Comparison of ENCODE assay signal across 8 mouse cellular contexts in genomic region chr13:21940213-21940612, GRCm38 (mm10). TPM values are rescaled to one million over a fixed set of nuclear protein-coding genes. Genes with fewer than 3 reads are reported as not detected.
DNase-seq lines count a peak whose midpoint lies in the region; ATAC-seq and TF ChIP-seq lines count a peak whose summit lies in the region.

No protein-coding gene starts in this region.

- ATAC-seq in Patski: peak; percentile 52
- peak; percentile 74 for ATAC-seq in hindbrain, embryonic 13.5 days (ENCODE audit: low FRiP score)

- in situ Hi-C loops in Patski (cut with MboI; ENCODE audit: low pct_unique_long_range_greater_than_20kb): loop anchor here (5.0 to 10.0 kb wide), 3 partner anchors 765 to 1577 kb away; partner anchors contain the start of gene Trim27

- POLR2A ChIA-PET in Patski (lab: Charles Lee): no interaction called here

- peak overlapping the region; percentile 47 for H3K4me2 ChIP-seq in hindbrain, embryonic 13.5 days

- CTCF ChIA-PET in Patski (lab: Charles Lee): interaction anchor here (0.8 to 1.6 kb wide), 4 partner anchors 10 to 88 kb away, joined by 3 to 4 read pairs (median 3); no protein-coding TSS in a partner anchor

- no peaks in the 10 kb centered on the region for H3K9me3 ChIP-seq in hindbrain, embryonic 13.5 days

- no peaks in the 10 kb centered on the region for H3K36me3 ChIP-seq in hindbrain, embryonic 13.5 days

- peak; percentile 82 for DNase-seq in Patski (ENCODE audit: low read depth, low spot score)
- peak; percentile 87 to 89 for DNase-seq in cerebellum, postnatal 14 days
- peak; percentile 76 to 93 for DNase-seq in frontal cortex, postnatal 14 days (ENCODE audit: low spot score in 2 of 2)
- peak; percentile 90 to 95 for DNase-seq in layer of hippocampus, postnatal 14 days (ENCODE audit: low spot score in 2 of 2)
- DNase-seq in lung, postnatal 10 days: peak; percentile 92
- DNase-seq in ovary, postnatal 14 days (ENCODE audit: low spot score): peak; percentile 89
- peak; percentile 84 to 90 for DNase-seq in thymus, postnatal 10 days (ENCODE audit: low spot score in 2 of 2)

- peak overlapping the region; percentile 49; the same call in 1 of the 2 replicates for H3K9ac ChIP-seq in hindbrain, embryonic 13.5 days

- WGBS in hindbrain, embryonic 13.5 days: under 1% methylated on average over 19 of the region's 19 CpGs

- H3K4me1 ChIP-seq in hindbrain, embryonic 13.5 days (replicated peaks): 0 out of 2 replicates have a peak, but pooled peaks cover 2% of the 10 kb centered on the region

- no peak for TF ChIP-seq CTCF in Patski (IDR thresholded peaks at IDR 0.05)

- H3K27me3 ChIP-seq in Patski: no peaks in the 10 kb centered on the region
- peaks cover 27% of the 10 kb centered on the region for H3K27me3 ChIP-seq in hindbrain, embryonic 13.5 days

- no peak overlapping the region for H3K27ac ChIP-seq in hindbrain, embryonic 13.5 days

- H3K4me3 ChIP-seq in hindbrain, embryonic 13.5 days: peak overlapping the region; percentile 41

RNA-seq across cellular contexts. Expression of gene Zfp184, which starts 4.7 kb away (rescaled TPM):
- polyA plus RNA-seq in Patski (2021): 7.7 TPM
- 16.8 and 19.9 TPM in 2 replicates for polyA plus RNA-seq in hindbrain, embryonic 13.5 days (2015; fragmentation: Nextera tagmentation; extraction: Ambion mirVana)
- 1 to 10 TPM; 3.4 to 3.8 TPM for total RNA-seq in layer of hippocampus, postnatal 14 days (2021)

RNA-seq across cellular contexts. Expression of gene Pom121l2, which starts 40.8 kb away (rescaled TPM):
- polyA plus RNA-seq in Patski (2021): not detected
- polyA plus RNA-seq in hindbrain, embryonic 13.5 days (2015; fragmentation: Nextera tagmentation; extraction: Ambion mirVana): not detected in 2 replicates
- under 1 TPM in 1 of 2 experiments, not detected in 1; 0.19 TPM for total RNA-seq in layer of hippocampus, postnatal 14 days (2021)
